Mouse (Mus musculus) adrenal gland, adult 18-20 months (tissue): Measurements from ENCODE around the gene Sele. TPM values are rescaled to one million over a fixed set of nuclear protein-coding genes. Genes with fewer than 3 reads are reported as not detected.

Experiments
- DNase-seq, 2 experiments: peaks; one replicate each; pipeline ENCODE4 v3.0.0; 2021 to 2022; ENCODE audit warnings: low spot score in 2 of 2
- total RNA-seq, 2 experiments: library from RNA; stranded (reverse); gene quantifications; 1 replicate in 1 of 2; 2 replicates in 1 of 2; pipeline ENCODE4 v1.2.3; 2021

The Sele gene
- total RNA-seq, 2 experiments from 2014 or later, result 5.6 to 8.0 TPM

DNA sequence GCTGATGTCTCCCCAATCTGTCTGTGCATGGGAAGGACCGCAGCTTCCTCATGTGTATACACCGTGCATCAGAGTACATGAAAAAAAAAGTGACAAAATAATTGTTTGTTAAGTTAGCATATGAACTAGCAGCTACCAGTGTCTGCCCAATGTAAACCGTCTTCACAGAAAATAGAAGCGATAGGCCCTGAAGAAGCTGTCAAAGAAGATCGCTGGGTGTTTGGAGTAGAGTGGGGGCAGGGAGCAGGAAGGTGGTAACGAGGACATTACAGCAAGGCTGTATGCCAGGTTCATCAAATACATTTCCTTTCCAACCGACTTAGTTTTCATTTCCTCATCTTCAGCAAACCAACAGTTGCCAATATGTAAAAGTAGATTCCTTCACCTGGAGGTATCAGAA, 23.1 kb downstream of the Sele start:
- DNase-seq, result no peak

DNA sequence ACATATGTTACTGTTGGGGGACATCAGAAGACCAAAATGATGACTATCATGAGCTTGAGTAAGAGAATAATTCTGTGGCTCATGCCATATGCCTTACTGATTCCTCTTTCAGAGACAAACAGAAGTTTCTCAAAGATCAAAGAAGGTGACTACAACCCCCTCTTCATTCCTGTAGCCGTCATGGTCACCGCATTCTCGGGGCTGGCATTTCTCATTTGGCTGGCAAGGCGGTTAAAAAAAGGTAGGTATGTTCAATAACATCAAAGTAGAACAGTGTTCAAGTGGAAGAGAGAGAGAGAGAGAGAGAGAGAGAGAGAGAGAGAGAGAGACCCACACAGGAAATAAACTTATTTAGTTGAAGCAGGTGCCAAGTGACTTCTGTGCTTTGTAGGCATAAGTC, 24.0 kb downstream of the Sele start:
- DNase-seq, result no peak

DNA sequence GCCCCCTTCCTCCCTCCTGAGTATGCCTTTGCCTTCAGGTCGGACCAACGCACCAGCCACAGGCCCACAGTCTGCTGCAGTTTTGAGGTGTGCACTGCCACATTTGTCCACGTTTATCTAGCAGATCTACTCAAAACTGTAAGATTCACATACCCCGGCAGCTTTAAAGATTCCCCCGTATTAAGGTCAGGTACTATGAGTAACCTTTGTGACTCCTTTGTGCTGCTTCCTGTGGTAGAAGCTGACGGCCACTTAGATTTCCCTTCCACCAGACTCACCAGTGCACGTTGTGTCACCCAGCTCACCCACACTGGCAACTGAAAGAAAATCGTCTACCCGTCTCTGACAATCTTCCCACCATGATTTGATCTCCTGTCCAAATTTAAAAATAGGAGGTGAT, 25.1 kb downstream of the Sele start:
- no peak for DNase-seq

DNA sequence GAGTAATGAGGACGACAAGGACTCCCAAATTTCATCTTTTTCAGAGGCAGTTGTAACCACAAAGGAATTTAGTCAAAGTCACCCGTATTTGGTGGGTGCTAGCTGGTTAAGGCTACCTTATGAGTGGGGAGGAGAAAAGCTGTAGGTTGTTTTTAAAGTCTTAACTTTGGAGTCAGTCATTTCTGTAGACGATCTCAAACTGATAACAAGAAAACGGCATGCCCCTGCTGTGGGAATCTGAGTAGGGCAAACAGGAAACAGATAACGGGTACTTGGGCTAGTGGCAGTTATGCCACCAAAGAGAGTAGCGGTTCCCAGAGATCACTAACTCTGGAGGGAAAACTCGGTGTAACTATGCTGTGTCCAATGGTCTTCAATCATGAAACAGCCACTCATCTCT, 25.8 kb downstream of the Sele start:
- DNase-seq, result no peak

DNA sequence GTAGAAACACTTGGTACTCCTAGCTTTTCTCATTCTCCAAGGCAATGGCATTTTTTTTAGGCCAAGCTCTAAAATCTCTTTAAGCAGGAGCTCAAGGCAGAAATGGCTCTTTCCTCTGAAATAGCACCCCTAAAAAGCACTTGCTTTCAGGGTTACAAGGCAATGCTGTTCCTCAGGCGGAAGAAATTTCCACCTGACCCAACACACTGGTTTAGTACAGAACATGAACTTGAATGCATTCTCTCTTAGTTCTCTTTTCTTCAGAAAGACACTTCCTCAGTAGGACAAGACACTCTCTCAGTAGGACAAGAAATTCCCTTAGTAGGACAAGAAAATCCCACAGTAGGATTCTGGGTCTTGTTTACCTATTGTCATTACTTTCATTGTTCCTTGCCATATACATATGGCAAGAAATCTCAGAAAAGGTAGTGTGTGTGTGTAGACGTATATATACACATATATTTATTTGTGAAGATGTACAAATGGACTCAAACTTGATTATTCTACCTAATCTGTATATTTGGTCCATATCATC, 26.6 kb downstream of the Sele start:
- no peak for DNase-seq

DNA sequence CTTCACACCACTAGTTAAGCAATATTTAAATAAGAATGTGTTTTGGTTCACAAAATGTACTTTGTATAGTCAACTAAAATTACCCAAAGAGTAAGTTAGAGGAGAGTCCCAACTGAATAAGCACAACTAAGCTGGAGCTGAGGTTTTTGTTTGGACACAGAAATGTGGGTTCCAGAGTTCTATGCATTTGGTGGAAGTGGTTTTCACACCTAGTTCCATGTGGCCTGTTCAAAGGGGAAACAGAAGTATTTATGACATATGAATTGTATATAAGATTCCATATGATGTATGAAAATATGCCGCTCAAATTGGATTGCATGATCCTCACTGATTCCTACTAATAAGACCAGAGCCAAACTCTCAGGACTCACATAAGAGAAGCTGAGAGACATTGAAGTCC, 27.4 kb downstream of the Sele start:
- DNase-seq, result no peak

DNA sequence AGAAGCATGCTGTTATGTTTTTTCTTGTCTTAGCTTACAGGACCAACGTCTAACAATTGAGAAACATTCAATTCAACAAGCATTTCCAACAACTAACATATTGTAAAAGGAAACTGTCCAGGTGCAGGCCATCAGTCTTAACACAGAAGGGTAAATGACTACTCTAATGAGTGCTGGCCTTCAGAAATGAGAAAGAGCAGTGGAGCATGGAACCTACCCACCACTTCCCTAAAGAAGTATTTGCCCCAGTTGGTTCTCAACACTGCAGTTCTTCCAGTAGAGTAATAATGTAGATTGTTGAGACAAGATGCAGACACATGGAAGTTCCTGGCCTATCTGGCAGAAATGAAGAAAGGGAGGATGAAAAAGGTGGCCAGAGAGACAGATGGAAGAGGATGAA, 28.4 kb downstream of the Sele start:
- no peak for DNase-seq

DNA sequence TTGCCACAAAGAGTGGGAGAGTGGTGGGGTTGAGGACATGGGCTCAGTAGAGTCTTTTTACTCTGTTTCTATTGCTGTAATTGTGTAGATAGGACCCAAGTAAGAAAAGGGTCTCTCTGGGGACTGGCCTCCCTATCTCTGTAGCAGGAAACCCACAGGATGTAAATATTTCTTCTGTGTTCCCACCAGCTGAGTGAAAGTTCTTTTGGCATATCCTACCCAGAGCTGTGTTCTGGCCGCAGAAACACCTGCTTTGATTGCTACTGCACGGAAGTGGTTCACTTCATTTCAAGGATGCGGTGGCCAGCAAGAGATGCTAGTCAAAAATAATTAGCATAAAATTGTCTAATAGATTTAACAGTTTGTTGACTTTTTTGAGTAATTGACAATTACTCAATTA, 29.0 kb downstream of the Sele start:
- no peak for DNase-seq

DNA sequence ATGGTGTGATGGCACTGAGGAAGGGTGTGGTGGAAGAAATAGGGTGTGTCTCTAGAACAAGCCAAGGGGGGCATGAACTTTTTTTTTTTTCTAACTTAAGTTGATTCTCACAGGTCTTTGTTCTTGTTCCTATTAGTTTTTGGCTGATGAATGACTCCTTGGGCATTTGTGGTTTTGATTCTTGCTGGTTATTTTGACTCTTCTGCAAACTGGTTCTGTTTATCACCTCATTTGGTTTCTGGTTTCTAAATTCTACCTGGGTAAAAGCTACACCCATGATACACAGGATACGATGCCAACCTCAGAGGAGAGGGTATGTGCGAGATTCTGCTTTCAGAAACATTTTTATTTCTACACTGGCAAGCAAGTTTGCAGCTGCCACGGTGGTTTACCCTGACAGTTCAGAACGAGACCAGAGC, 30.3 kb downstream of the Sele start:
- no peak for DNase-seq

DNA sequence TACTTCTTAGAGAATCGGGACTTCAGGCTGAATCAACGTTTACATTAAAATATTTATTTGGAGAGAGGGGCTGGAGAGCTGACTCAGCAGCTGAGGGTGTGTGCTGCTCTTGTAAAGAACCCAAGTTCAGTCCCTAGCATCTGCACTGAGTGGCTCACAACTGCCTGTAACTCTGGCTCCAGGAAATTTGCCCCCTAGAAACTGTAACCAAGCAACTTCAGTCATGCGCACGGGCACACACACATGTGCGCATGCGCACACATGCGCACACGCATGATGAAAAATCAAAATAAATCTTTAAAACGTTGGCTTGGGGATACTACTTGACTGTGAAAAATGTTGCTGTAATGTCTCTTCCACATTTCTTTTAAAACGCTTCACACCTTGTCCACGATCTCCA, 31.1 kb downstream of the Sele start:
- DNase-seq, result no peak

DNA sequence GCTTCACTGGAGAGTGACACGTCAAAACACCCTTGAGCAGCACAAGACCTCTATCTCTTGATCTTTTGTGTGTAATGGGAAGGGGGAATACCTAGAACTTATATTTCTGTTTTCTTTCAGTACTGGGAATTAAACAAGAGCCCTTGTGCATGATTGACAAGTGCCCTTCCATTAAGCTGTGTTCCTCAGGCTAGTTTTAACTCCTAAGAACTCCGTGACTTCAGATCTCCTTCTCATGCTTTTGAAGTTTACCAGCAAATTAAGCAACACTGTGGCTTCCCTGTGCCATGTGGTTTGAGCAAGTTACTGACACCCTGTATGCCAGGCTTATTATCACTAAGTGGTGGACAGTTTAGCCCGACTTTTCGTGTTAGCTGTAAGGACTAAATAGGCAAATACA, 35.0 kb downstream of the Sele start:
- DNase-seq, result no peak

DNA sequence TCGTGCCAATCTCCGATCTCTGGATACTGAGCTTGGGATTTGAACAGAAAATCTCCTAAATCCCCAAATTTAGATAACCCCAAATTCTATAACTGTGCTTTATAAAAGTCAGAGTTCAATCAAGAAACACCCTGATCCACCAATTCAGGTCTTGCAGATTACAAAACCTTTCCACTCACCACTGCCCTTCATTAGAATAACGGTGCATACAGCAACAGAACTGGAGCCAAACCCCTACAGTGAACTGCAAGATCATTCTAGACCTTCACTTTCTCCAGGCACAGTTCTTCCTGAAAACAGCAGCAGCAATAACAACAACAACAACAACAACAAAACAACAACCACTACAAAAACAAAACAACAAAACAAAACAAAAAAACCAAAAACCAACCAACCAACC, 38.8 kb downstream of the Sele start:
- no peak for DNase-seq

DNA sequence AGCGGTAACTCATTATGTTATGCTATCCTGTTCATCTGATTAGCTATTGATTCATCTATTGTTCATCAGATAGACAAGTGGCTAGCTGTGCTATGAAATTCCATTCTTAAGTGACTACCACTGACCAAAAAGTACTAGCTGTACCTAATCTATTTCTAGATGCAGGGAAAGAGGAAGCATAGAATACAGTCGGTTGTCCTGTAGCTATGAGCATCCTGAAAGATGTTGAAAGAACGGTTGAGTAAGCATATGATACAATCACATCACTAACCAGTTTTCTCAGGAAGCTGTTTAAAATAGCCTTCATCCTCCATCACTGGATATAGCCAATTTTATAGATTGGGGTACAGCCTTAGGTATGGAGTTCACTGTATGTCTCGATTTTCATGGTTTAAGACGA, 39.8 kb downstream of the Sele start:
- no peak for DNase-seq

DNA sequence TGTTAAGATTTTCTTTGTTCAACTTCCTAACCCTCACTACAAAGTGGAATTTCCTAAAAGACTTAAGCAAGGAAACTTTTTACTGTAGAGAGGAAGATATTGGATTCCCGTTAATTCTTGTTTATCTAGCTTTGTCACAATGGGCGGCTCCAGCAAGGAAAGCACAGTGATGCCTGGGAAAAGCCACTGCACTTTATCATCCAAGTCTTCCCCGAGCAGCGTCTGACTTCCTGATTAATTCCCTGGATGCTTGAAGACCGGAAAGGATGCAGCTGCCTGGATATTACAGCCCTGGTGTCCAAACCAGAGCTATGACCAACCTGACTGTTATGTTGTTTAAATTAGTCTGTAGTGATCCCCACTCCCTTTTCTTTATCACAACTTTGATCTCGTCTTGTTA, 48.7 kb downstream of the Sele start:
- DNase-seq, result no peak

DNA sequence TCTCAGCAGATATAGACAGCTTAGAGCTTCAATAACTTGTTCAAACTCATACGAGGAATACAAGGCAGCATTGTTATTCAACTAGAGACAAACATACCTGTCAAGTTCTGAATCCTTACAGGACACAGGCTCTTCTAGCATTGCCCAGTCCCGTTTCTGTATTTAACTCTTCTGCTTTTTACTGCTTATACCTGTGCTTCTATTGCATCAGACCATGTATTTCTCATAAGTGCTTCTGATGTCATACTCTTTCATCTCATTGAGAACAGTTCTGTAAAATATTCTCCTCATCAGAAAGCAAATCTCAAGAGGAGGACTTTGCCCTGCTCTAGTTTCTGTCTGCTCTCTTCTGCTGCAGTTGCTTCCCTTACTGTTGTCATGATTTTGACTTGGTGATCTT, 49.9 kb downstream of the Sele start:
- no peak for DNase-seq

DNA sequence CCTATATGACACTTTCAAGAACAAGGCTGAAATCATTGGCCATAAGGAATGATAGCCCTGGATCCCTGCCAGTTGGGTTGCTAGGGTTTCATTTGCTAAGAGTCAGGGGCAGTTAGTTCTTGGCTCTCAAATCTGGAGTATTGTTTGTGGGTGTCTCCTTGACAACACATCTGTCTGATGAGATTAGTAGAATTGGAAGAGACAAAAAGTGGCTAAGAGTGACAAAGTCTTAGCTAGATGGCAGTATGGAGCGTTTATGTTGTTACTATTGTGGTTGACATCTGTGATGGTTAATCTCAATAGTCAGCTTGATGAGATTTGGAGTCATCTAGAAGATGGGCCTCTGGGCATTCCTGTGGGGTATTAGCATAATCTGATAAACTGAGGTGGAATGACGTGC, 50.3 kb downstream of the Sele start:
- no peak for DNase-seq

Other genes with a start within 250 kb of the Sele start
- gene Scyl3, start 119.1 kb upstream of the Sele start, total RNA-seq, result 10 to 100 TPM; 14.3 to 16.5 TPM
- gene BC055324, start 53.4 kb upstream of the Sele start, total RNA-seq, result 1 to 10 TPM in 1 of 2 experiments, under 1 TPM in 1; 0.93 to 1.8 TPM
- 1 to 10 TPM; 4.2 to 4.4 TPM for gene Mettl18, start 53.3 kb upstream of the Sele start, total RNA-seq
- 1 to 10 TPM in 1 of 2 experiments, under 1 TPM in 1; 0.27 to 1.0 TPM for gene Sell, start 13.7 kb downstream of the Sele start, total RNA-seq
- under 1 TPM; 0.43 to 0.96 TPM for gene Selp, start 67.0 kb downstream of the Sele start, total RNA-seq
- gene F5, start 103.6 kb downstream of the Sele start, total RNA-seq, result 1 to 10 TPM; 1.7 to 4.5 TPM
- 10 to 100 TPM; 17.0 to 30.0 TPM for gene Slc19a2, start 200.8 kb downstream of the Sele start, total RNA-seq
- gene Ccdc181, start 227.4 kb downstream of the Sele start, total RNA-seq, result 1 to 10 TPM; 6.7 to 6.9 TPM